ENCODE assay signal across 7 mouse cellular contexts in the genomic region with DNA sequence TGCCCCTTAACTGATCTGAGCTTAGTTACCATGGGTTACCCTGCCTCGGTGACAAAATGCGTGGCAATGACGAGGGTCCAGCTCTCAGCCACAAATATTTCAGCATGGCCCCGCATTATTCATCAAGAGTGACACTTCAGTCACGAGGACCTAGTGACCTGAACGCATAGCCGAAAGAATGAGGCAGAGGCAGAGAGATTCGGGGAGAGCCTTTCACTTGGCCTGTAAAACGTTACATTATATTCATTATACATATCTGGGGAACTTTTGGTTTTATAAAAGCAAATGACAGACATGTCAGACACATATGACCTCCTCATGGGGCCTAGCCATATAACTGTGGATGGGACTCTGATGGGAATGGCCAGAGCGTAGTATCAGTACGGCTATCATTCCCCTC. TPM values are rescaled to one million over a fixed set of nuclear protein-coding genes. Genes with fewer than 3 reads are reported as not detected.
DNase-seq lines count a peak whose midpoint lies in the region; ATAC-seq and TF ChIP-seq lines count a peak whose summit lies in the region.

Gene Crhbp, minus strand, starts transcription at position 101 of the 400 bp plus-strand sequence.

- peak within 1 kb of the TSS; percentile 83 for H3K4me2 ChIP-seq in lung, embryonic 14.5 days
- H3K4me2 ChIP-seq in forebrain, embryonic 15.5 days (replicated peaks): peak within 1 kb of the TSS; percentile 96
- H3K4me2 ChIP-seq in stomach, embryonic 14.5 days (replicated peaks; ENCODE audit: low read depth, low read length): peak within 1 kb of the TSS; percentile 67

- no peak for ATAC-seq in lung, embryonic 14.5 days (ENCODE audit: insufficient read depth)
- ATAC-seq in forebrain, embryonic 15.5 days (replicated peaks): no peak
- ATAC-seq in stomach, embryonic 14.5 days (ENCODE audit: insufficient number of reproducible peaks, insufficient read depth, low FRiP score, low read depth): no peak
- ATAC-seq in megakaryocyte progenitor cell, adult 5-6 weeks (replicated peaks; ENCODE audit: poor library complexity): no peak

- H3K36me3 ChIP-seq in lung, embryonic 14.5 days (ENCODE audit: insufficient read depth): no peaks in the 10 kb centered on the region
- H3K36me3 ChIP-seq in forebrain, embryonic 15.5 days: no peaks in the 10 kb centered on the region
- H3K36me3 ChIP-seq in limb, embryonic 10.5 days: no peaks in the 10 kb centered on the region
- no peaks in the 10 kb centered on the region for H3K36me3 ChIP-seq in stomach, embryonic 14.5 days (ENCODE audit: control insufficient read depth, insufficient read depth, low read length)

- DNase-seq in lung, embryonic 14.5 days: no peak
- no peak for DNase-seq in lung, postnatal 25 days (ENCODE audit: low spot score)
- no peak for DNase-seq in limb, embryonic 10.5 days (ENCODE audit: low spot score)
- no peak for DNase-seq in right cerebral cortex, postnatal 4 days

- H3K4me1 ChIP-seq in lung, embryonic 14.5 days (ENCODE audit: insufficient read depth): no peaks in the 10 kb centered on the region
- H3K4me1 ChIP-seq in forebrain, embryonic 15.5 days: peaks cover 15% of the 10 kb centered on the region
- H3K4me1 ChIP-seq in limb, embryonic 10.5 days: peaks cover 34% of the 10 kb centered on the region
- H3K4me1 ChIP-seq in stomach, embryonic 14.5 days (ENCODE audit: control insufficient read depth, insufficient read depth, low read length): no peaks in the 10 kb centered on the region

- no peak within 1 kb of the TSS for H3K27ac ChIP-seq in lung, embryonic 14.5 days (ENCODE audit: low read depth)
- no peak within 1 kb of the TSS for H3K27ac ChIP-seq in forebrain, embryonic 15.5 days (replicated peaks)
- H3K27ac ChIP-seq in limb, embryonic 10.5 days: peak within 1 kb of the TSS; percentile 82
- H3K27ac ChIP-seq in stomach, embryonic 14.5 days (ENCODE audit: low read length): no peak within 1 kb of the TSS

- H3K27me3 ChIP-seq in lung, embryonic 14.5 days (ENCODE audit: insufficient read depth, low read length): peaks cover 29% of the 10 kb centered on the region
- peaks cover 21% of the 10 kb centered on the region; the same call in 1 of the 2 replicates for H3K27me3 ChIP-seq in forebrain, embryonic 15.5 days
- H3K27me3 ChIP-seq in limb, embryonic 10.5 days (ENCODE audit: low read depth, poor library complexity, severe bottlenecking): peaks cover 44% of the 10 kb centered on the region
- peaks cover 15% of the 10 kb centered on the region; the same call in 1 of the 2 replicates for H3K27me3 ChIP-seq in stomach, embryonic 14.5 days (ENCODE audit: control insufficient read depth, insufficient read depth, low read length)

- H3K4me3 ChIP-seq in lung, embryonic 14.5 days (ENCODE audit: low read depth, low read length): peak within 1 kb of the TSS; percentile 40
- H3K4me3 ChIP-seq in forebrain, embryonic 15.5 days: peak within 1 kb of the TSS; percentile 45
- H3K4me3 ChIP-seq in limb, embryonic 10.5 days: peak within 1 kb of the TSS; percentile 57
- peak within 1 kb of the TSS; percentile 30 for H3K4me3 ChIP-seq in stomach, embryonic 14.5 days (ENCODE audit: low read depth, low read length)

- no peak for TF ChIP-seq CTCF in lung, embryonic 14.5 days (IDR thresholded peaks at IDR 0.05; ENCODE audit: low read depth)

- WGBS in lung, embryonic 14.5 days: 38% methylated on average over 11 of the region's 11 CpGs
- WGBS in forebrain, embryonic 15.5 days: 57% methylated on average over 11 of the region's 11 CpGs
- WGBS in limb, embryonic 10.5 days: 58% methylated on average over 11 of the region's 11 CpGs
- 58% methylated on average over 11 of the region's 11 CpGs for WGBS in stomach, embryonic 14.5 days

- peak within 1 kb of the TSS; percentile 16; the same call in 1 of the 2 replicates for H3K9ac ChIP-seq in lung, embryonic 14.5 days
- H3K9ac ChIP-seq in forebrain, embryonic 15.5 days (replicated peaks): peak within 1 kb of the TSS; percentile 46
- H3K9ac ChIP-seq in stomach, embryonic 14.5 days (replicated peaks; ENCODE audit: low read depth, low read length): peak within 1 kb of the TSS; percentile 4; the same call in 1 of the 2 replicates

- H3K9me3 ChIP-seq in lung, embryonic 14.5 days (ENCODE audit: low read depth, low read length): no peaks in the 10 kb centered on the region
- H3K9me3 ChIP-seq in forebrain, embryonic 15.5 days: no peaks in the 10 kb centered on the region
- H3K9me3 ChIP-seq in limb, embryonic 10.5 days (replicated peaks): no peaks in the 10 kb centered on the region
- H3K9me3 ChIP-seq in stomach, embryonic 14.5 days (ENCODE audit: control insufficient read depth, low read depth, low read length): no peaks in the 10 kb centered on the region

RNA-seq across cellular contexts. Expression of gene Crhbp, which starts in this region (rescaled TPM):
- polyA plus RNA-seq in lung, embryonic 14.5 days (2014; fragmentation: Nextera tagmentation; extraction: Ambion mirVana): 0.11 TPM in 1 of 2 replicates, not detected in the other
- polyA plus RNA-seq in forebrain, embryonic 15.5 days (2015; fragmentation: Nextera tagmentation; extraction: Ambion mirVana): 0.40 and 1.3 TPM in 2 replicates
- polyA plus RNA-seq in limb, embryonic 10.5 days (2016; fragmentation: Nextera tagmentation; extraction: Ambion mirVana): 3.9 and 4.8 TPM in 2 replicates
- polyA plus RNA-seq in stomach, embryonic 14.5 days (2014; fragmentation: Nextera tagmentation; extraction: Ambion mirVana): 0.19 and 0.24 TPM in 2 replicates
- total RNA-seq in megakaryocyte progenitor cell, adult 5-6 weeks (2015): not detected in 2 replicates
- not detected in 2 replicates for total RNA-seq in megakaryocyte progenitor cell, adult 5-6 weeks (2017)
